Mouse (Mus musculus) embryo, embryonic 10.5 days (tissue): ENCODE measurements around the gene Pdzrn3.
A peak's percentile ranks its signal among the peaks of the same experiment; 100 is the strongest.

ENCODE experiments used
- DNase-seq: peaks from one replicate; pipeline ENCODE4 v3.0.0-alpha.2; 2015; ENCODE audit warnings: low spot score

The Pdzrn3 gene

GRCm38 (mm10) chr6:101251916-101252603 is 125.6 kb downstream of the Pdzrn3 start:
- no peak for DNase-seq

DNA sequence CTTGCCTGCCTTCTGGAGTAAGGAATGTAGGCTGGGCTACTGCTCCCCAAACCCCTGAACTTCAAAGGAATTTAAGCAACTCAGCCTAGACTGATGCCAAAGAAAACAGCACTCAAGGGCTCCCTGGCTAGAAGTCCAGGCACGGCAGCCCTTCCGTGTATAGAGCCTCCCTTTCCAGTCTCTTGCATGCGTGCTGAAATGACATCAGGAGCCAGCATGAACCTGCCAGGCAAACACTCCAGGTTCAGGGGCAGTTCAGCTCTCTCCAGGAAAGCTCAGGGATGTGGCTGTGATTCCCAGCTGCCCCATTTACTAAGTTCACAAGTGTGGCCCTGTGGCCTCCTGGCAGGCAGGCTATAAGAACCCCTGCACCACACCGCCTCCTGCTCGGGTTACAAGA is 126.5 kb downstream of the Pdzrn3 start:
- DNase-seq = no peak

DNA sequence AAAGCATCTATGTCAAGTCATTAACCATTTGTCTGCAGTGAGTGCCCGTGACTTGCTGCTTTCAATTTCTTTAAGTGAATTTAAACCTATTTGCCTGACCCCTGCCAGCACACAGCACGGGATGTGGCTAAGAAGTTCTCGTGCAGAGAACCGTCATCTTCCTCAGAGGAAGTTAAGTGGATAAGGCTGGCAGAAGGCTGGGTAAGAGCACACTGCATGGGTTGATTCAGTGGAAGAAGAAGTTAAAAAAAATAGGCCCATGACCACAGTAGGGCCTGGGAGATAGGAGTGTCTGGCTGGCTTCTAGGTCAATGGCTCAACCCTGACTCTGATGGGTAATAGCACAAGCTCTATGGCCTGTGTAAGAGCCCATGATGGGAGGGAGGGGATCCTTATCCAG is 131.6 kb downstream of the Pdzrn3 start:
- no peak for DNase-seq

- DNase-seq = no peak
Observed at GRCm38 (mm10) chr6:101244355-101244754, 133.3 kb downstream of the Pdzrn3 start.

DNA sequence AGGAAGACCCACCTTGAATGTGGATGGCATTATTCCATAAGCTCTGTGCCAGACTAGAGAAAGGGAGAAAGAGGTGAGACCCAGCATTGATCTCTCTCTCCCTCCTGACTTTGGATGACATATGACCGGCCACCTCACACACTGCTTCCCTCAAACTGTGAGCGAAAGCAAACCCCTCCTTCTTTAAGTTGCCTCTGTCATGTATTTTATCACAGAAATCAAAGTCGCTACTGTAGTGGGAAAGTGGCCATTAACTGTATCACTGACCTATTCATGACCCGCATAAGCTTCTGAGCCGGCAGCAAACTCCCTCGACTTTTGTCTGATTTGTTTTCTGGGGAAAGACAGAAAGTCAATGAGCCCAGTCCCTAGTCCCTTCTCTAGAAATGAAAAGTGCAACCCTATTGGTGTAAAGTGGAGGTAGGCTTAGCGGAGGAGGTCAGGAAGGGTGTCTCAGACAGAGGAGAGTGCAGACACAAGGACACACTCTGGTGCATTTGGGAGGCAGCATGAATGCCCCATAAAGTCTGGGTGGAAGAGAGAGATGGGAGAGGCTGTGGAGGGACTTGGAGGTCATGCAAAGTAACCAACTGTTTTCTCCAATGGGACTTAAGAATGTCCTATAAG is 134.4 kb downstream of the Pdzrn3 start:
- DNase-seq = no peak

DNA sequence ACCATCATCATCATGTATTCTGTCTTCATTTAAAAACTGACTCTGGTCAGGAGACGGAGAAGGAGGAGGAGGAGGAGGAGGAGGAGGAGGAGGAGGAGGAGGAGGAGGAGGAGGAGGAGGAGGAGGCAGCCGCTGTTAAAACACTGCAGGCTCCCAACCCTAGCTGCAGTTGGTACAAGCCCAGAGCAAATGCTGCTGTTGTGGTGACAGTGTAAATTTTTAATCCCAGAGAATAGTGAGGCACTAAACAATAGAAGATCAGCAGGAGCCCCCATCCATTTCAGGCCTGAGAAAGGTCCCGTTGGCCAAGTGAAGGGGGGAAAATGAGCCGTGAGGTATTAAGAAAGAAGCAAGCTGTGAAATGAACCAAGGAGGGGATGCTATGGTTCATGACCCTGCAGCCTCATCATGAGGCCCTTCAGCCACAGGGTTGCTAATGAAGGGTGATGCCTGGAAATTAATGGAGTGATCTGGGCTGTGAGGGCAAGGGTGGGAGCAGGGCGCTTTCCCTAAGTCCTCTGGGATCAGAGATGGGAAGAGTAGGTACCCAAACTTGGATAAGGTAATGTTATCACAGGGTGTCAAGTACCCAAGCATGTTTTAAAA is 141.0 kb downstream of the Pdzrn3 start:
- DNase-seq = peak; percentile 59

DNA sequence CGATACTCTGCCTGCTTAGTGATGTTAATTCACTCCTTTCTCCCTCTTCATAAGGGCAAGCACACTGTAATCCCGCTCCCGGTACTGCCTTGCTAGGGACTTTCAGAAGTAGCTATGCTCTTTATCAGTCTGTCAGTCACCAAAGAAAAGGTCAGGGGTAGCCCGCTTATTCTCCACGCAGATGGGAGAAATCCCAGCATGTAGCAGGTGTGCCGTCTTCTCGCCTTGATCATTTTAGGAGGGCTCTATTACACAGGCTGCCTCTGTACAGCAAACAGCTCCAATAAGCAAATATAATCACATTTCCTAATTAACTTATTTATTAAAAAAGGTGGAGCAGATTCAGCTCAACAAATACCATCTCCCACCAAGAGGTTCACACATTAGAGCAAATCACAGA is 141.5 kb downstream of the Pdzrn3 start:
- no peak for DNase-seq

DNA sequence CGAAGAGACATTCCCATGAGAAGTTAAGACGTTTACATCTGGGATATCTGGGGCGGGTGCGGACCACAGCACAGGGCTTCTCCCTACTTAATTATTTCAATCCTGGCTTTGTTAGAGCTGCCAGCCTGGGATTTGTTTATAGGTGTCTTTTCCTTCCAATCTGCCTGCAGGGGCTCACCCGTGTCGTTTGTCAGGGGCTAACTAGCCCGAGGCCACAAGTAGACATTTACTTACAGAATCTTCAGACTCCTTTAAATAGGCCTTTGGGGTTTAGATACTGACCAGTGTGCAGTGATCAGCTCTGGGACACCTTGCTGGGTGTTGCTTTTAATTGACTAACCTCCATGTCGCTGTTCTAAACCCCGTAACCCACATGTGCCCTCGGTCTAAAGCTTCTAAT is 143.3 kb downstream of the Pdzrn3 start:
- peak; percentile 53 for DNase-seq

GRCm38 (mm10) chr6:101233680-101234079 is 144.0 kb downstream of the Pdzrn3 start:
- DNase-seq = no peak

DNA sequence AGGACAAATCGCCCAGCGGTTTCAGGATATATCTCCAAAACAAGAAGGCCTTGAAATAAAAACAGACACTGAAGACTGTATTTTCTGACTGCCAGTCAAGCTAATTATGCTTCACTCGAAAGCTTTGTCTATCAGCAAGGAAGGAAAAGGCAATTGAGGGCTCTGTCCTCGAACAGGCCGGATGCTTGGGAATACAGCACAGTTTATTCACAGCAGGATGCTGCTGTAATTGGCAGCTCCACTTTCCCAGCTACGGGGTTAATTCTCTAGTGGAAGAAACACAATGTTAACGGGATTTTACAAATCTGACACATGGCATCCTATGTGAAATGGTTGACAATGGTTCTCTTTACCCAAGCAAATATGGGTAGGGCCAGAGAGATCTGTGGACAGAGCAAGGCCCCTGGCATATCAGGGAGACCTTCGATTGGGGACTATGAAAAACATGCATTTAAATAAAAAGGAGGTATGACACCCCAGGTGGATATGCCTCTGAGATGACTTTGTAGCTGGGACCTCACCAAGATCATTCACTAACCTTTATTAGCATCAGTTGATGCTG is 150.3 kb downstream of the Pdzrn3 start:
- no peak for DNase-seq

GRCm38 (mm10) chr6:101220307-101220706 is 157.4 kb downstream of the Pdzrn3 start:
- no peak for DNase-seq

- no peak for DNase-seq
Observed at GRCm38 (mm10) chr6:101219004-101219403, 158.7 kb downstream of the Pdzrn3 start.

- DNase-seq = no peak
Observed at GRCm38 (mm10) chr6:101218197-101218596, 159.5 kb downstream of the Pdzrn3 start.

- no peak for DNase-seq
Observed at GRCm38 (mm10) chr6:101217756-101218155, 159.9 kb downstream of the Pdzrn3 start.

DNA sequence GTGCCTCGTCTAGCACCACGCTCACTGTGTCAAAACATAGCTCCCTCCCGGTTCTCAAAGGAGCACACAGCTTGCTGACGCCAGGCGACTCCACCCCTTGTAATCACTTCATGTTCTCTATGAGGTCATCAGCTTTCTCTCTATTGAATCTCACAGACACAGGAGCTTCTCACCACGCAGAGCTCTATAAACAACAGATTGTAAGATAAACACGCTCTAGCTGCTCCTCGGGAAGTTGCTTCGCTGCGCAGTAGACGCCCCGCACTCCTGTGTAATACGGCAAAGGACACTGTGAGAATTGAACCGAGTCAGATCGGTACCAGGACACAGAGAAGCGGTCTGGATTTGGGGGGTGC is 162.3 kb downstream of the Pdzrn3 start:
- DNase-seq = no peak

DNA sequence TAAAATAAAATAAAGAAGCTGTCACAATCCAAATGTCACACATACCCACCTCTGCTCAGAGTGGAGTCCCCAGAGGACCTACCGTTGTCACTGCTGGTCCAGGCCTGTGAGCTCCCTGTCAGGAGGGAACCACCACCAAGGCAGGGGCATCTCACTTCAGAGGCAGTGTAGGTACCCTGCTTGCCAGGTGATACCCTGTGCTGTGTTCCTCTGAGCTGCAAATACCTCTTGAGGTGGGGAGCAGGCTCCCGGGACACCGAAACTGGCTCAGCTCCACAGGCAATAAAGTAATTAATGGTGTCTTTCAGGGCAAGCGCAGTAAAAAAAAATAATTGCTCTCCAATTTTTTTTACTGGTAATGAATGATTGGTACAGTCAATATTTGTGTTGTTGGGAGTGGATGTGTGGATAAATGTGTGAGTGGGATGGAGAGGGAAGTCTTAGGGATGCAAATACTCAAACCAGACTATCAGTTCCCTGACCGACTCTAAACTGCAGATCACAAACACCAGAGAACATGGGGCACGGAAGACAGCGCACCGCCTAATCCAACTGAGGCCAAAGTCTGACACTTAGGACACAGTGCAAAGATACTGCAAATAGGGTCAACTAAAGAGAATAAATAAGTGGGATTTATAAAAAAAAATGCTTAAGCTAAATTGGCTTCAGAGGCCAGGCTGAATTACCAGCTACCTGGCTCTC is 162.8 kb downstream of the Pdzrn3 start:
- DNase-seq = no peak

GRCm38 (mm10) chr6:101213066-101213465 is 164.6 kb downstream of the Pdzrn3 start:
- no peak for DNase-seq

- DNase-seq = no peak
Observed at GRCm38 (mm10) chr6:101212086-101212485, 165.6 kb downstream of the Pdzrn3 start.

DNA sequence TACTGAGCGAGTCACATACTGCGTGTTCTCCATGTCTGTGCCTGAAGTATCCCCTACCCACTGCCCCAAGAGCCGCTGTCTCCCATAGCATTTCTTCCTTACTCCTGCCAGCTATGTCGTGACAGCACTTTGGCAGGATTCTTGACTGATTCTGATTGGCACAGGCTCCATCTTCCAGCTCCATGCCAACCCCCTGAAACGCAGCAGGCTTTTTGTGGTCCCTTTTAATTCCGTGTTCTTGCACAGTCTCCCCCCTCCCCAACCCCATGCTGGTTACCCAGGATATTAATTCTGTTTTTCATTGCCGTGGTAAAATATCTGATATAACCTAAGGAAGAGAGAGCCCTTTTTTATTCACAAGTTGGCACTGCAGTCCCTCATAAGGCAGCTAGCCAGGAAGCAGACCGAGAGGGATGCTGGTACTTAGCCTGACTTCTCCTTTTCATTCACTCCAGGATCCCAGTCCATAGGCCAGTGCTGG is 166.3 kb downstream of the Pdzrn3 start:
- DNase-seq = no peak

DNA sequence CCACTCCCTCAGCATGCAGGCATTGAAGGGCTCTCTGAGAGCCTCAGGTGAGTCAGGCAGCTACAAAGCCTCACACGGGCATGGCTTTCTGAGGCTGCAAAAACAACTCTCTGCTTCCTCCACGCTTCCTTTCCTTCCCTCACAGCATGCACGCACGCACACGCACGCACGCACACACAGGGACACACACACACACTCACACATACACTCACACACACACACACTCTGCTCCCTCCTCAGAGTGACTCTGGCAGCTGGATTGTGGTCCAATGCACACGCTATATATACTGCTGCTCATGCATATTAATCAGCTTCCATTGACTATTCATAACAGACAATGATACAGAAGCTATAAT is 178.8 kb downstream of the Pdzrn3 start:
- peak; percentile 54 for DNase-seq

- DNase-seq = peak; percentile 90
Observed at GRCm38 (mm10) chr6:101198284-101198942, 179.3 kb downstream of the Pdzrn3 start.

GRCm38 (mm10) chr6:101197642-101198041 is 180.1 kb downstream of the Pdzrn3 start:
- DNase-seq = peak; percentile 87
